Comparison of ENCODE assay signal across 8 mouse cellular contexts in the genomic region with DNA sequence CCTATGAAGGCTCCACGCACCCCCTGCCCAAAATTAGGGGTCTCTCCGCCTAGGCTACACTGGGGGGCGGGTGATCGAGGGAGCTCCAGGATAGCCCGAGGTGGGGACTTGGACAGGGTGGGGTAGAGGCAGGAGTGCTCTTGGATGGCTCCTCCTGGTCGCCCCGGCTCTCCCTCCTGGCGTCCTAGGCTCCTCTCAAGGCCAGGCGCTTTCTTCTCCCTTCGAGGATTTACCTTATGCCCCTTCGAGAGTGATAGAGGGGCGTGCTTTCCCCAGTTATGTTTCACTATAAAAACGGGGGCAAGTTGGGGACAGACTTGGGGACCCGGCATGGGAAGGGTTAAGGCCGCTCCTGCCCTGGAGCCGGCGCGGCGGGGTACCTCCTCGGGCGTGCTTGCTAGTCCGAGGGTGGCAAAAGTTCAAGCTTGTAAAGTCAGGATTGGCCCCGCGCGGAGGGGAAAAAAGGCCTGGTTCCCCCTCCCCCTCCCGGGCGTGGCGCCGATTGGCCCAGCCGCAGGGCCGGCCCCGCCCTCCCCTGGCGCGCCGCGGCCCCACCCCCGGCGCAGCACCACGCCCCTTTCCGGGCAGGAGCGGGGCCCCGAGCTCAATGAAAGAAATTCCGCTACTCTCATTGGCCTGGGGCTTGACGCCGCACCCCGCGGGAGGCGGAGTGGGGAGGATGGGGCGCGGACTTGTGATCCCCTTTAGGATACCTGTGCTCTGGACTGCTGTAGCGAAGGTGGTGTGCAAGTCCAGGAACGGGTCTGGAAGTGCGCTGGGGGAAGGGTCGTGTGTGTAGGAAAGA. TPM values are rescaled to one million over a fixed set of nuclear protein-coding genes. Genes with fewer than 3 reads are reported as not detected.
DNase-seq lines count a peak whose midpoint lies in the region; ATAC-seq lines count a peak whose summit lies in the region.

No protein-coding gene starts in this region.

- H3K9me3 ChIP-seq in heart, embryonic 14.5 days (ENCODE audit: control insufficient read depth, low read length), result no peaks in the 10 kb centered on the region
- H3K9me3 ChIP-seq in liver, embryonic 12.5 days (replicated peaks), result no peaks in the 10 kb centered on the region
- H3K9me3 ChIP-seq in stomach, embryonic 14.5 days (ENCODE audit: control insufficient read depth, low read depth, low read length), result no peaks in the 10 kb centered on the region

- H3K27me3 ChIP-seq in heart, embryonic 14.5 days (ENCODE audit: control insufficient read depth, insufficient read depth, low read length), result no peaks in the 10 kb centered on the region
- peaks cover 41% of the 10 kb centered on the region for H3K27me3 ChIP-seq in liver, embryonic 12.5 days (replicated peaks)
- H3K27me3 ChIP-seq in stomach, embryonic 14.5 days (ENCODE audit: control insufficient read depth, insufficient read depth, low read length), result no peaks in the 10 kb centered on the region

- ATAC-seq in CD4-positive, CD25-positive, alpha-beta regulatory T cell, adult 4 months, result peak; percentile 89
- peak; percentile 76 for ATAC-seq in heart, embryonic 14.5 days (ENCODE audit: insufficient number of reproducible peaks, insufficient read depth, low FRiP score, low read depth)
- ATAC-seq in liver, embryonic 12.5 days, result peak; percentile 89
- ATAC-seq in stomach, embryonic 14.5 days (ENCODE audit: insufficient number of reproducible peaks, insufficient read depth, low FRiP score, low read depth), result peak; percentile 81

- peak overlapping the region; percentile 96 for H3K4me2 ChIP-seq in heart, embryonic 14.5 days (ENCODE audit: low read length)
- H3K4me2 ChIP-seq in liver, embryonic 12.5 days, result peak overlapping the region; percentile 98
- peak overlapping the region; percentile 95 for H3K4me2 ChIP-seq in stomach, embryonic 14.5 days (replicated peaks; ENCODE audit: low read depth, low read length)

- peak; percentile 56 for DNase-seq in brain, embryonic 18.5 days (ENCODE audit: low read depth, low spot score)
- DNase-seq in fibroblast of lung, adult 2 months (ENCODE audit: low read depth), result peak; percentile 88
- DNase-seq in kidney, postnatal 10 days, result peak; percentile 99
- peak; percentile 92 for DNase-seq in naive thymus-derived CD4-positive, alpha-beta T cell, adult 2 months (ENCODE audit: low read depth)

- H3K4me3 ChIP-seq in heart, embryonic 14.5 days (ENCODE audit: control insufficient read depth in 1 of 2, insufficient read depth in 1 of 2, low read depth in 1 of 2, low read length in 2 of 2), result peak overlapping the region; percentile 69 to 79
- H3K4me3 ChIP-seq in liver, embryonic 12.5 days, result peak overlapping the region; percentile 66
- peak overlapping the region; percentile 93 for H3K4me3 ChIP-seq in stomach, embryonic 14.5 days (ENCODE audit: low read depth, low read length)

- peak overlapping the region; percentile 93 for H3K9ac ChIP-seq in heart, embryonic 14.5 days (ENCODE audit: low read length)
- H3K9ac ChIP-seq in liver, embryonic 12.5 days, result peak overlapping the region; percentile 76
- H3K9ac ChIP-seq in stomach, embryonic 14.5 days (replicated peaks; ENCODE audit: low read depth, low read length), result peak overlapping the region; percentile 41

- WGBS in heart, embryonic 14.5 days, result under 1% methylated on average over 52 of the region's 54 CpGs
- under 1% methylated on average over 54 of the region's 54 CpGs for WGBS in liver, embryonic 12.5 days (ENCODE audit: insufficient replicate concordance)
- under 1% methylated on average over 47 of the region's 54 CpGs for WGBS in stomach, embryonic 14.5 days

- H3K27ac ChIP-seq in heart, embryonic 14.5 days (replicated peaks in 1 of 2; ENCODE audit: control insufficient read depth in 1 of 2, insufficient read depth in 1 of 2, low read depth in 2 of 2, low read length in 2 of 2), result peak overlapping the region; percentile 96 to 97
- peak overlapping the region; percentile 94 for H3K27ac ChIP-seq in liver, embryonic 12.5 days
- H3K27ac ChIP-seq in stomach, embryonic 14.5 days (ENCODE audit: low read length), result peak overlapping the region; percentile 99

- peaks cover 8% of the 10 kb centered on the region; the same call in 1 of the 2 replicates for H3K36me3 ChIP-seq in heart, embryonic 14.5 days (ENCODE audit: control insufficient read depth, insufficient read depth, low read length)
- peaks cover 5% of the 10 kb centered on the region; the same call in 1 of the 2 replicates for H3K36me3 ChIP-seq in liver, embryonic 12.5 days
- H3K36me3 ChIP-seq in stomach, embryonic 14.5 days (ENCODE audit: control insufficient read depth, insufficient read depth, low read length), result no peaks in the 10 kb centered on the region

- peaks cover 2 to 24% of the 10 kb centered on the region in 2 experiments; a peak in 3 of 4 replicates for H3K4me1 ChIP-seq in heart, embryonic 14.5 days (ENCODE audit: control insufficient read depth in 2 of 2, insufficient read depth in 2 of 2, low read length in 2 of 2)
- H3K4me1 ChIP-seq in liver, embryonic 12.5 days, result peaks cover 90% of the 10 kb centered on the region
- peaks cover 22% of the 10 kb centered on the region for H3K4me1 ChIP-seq in stomach, embryonic 14.5 days (ENCODE audit: control insufficient read depth, insufficient read depth, low read length)

RNA-seq across cellular contexts. Expression of gene Smad6, which starts 0.9 kb away (rescaled TPM):
- under 1 TPM in 1 of 2 experiments, not detected in 1; 0.11 TPM for polyA plus RNA-seq in CD4-positive, CD25-positive, alpha-beta regulatory T cell, adult 4 months (2017; shearing (Covaris generic))
- polyA plus RNA-seq in heart, embryonic 14.5 days (2014; fragmentation: Nextera tagmentation; extraction: Ambion mirVana), result 18.7 and 30.8 TPM in 2 replicates
- 11.7 and 12.9 TPM in 2 replicates for polyA plus RNA-seq in liver, embryonic 12.5 days (2016; fragmentation: Nextera tagmentation; extraction: Ambion mirVana)
- 7.5 and 9.7 TPM in 2 replicates for polyA plus RNA-seq in stomach, embryonic 14.5 days (2014; fragmentation: Nextera tagmentation; extraction: Ambion mirVana)

Comparison
In these comparisons a context has a peak if more than half of its experiments do, and no peak if none do; other contexts are left out.
1. Peak in every context shown above with its lines: DNase-seq, ATAC-seq, H3K4me3 ChIP-seq and H3K27ac ChIP-seq.
2. H3K9ac ChIP-seq: peak in every context shown above with its lines; median percentile 93 in heart, embryonic 14.5 days; 76 in liver, embryonic 12.5 days; 41 in stomach, embryonic 14.5 days.